Mouse (Mus musculus): ENCODE measurements around the gene Rangrf.
"Not testable (repeated sequence)": the region's sequence is repeated elsewhere in the genome, so short reads cannot be mapped to it uniquely, and the experiment has no call there.

Gene Rangrf

GRCm38 (mm10) chr11:68975601-68976000, 616 bp upstream of the Rangrf start:
- no peak for DNase-seq

GRCm38 (mm10) chr11:68974059-68974450, 930 bp downstream of the Rangrf start:
- DNase-seq = no peak

- DNase-seq = peak; percentile 83
Observed at GRCm38 (mm10) chr11:68973250-68974058, 1.5 kb downstream of the Rangrf start.

- no peak for DNase-seq
Observed at GRCm38 (mm10) chr11:68970232-68970631, 4.8 kb downstream of the Rangrf start.

GRCm38 (mm10) chr11:68968752-68969151, 6.2 kb downstream of the Rangrf start:
- DNase-seq = no peak

GRCm38 (mm10) chr11:68967337-68968282, 7.4 kb downstream of the Rangrf start, which contains the start of gene Slc25a35:
TSS of gene Slc25a35 (plus strand) at chr11:68968131.
- DNase-seq = peak; percentile 93

GRCm38 (mm10) chr11:68966554-68966953, 8.4 kb downstream of the Rangrf start:
- DNase-seq = no peak

- DNase-seq = no peak
Observed at GRCm38 (mm10) chr11:68965845-68966244, 9.1 kb downstream of the Rangrf start.

- DNase-seq = no peak
Observed at GRCm38 (mm10) chr11:68965050-68965449, 9.9 kb downstream of the Rangrf start.

- DNase-seq = no peak
Observed at GRCm38 (mm10) chr11:68963405-68963804, 11.6 kb downstream of the Rangrf start.

- not testable (repeated sequence) for DNase-seq
Observed at GRCm38 (mm10) chr11:68962159-68962558, 12.8 kb downstream of the Rangrf start.

- DNase-seq = no peak
Observed at GRCm38 (mm10) chr11:68961596-68961995, 13.4 kb downstream of the Rangrf start.

GRCm38 (mm10) chr11:68957971-68958370, 17.0 kb downstream of the Rangrf start:
- no peak for DNase-seq

- no peak for DNase-seq
Observed at GRCm38 (mm10) chr11:68957308-68957707, 17.7 kb downstream of the Rangrf start, which contains the start of gene Arhgef15. TSS of gene Arhgef15 (minus strand) at chr11:68957480.

GRCm38 (mm10) chr11:68956697-68957096, 18.3 kb downstream of the Rangrf start:
- no peak for DNase-seq

- no peak for DNase-seq
Observed at GRCm38 (mm10) chr11:68956107-68956506, 18.9 kb downstream of the Rangrf start.

- DNase-seq = no peak
Observed at GRCm38 (mm10) chr11:68955473-68955872, 19.5 kb downstream of the Rangrf start.

- no peak for DNase-seq
Observed at GRCm38 (mm10) chr11:68954408-68954807, 20.6 kb downstream of the Rangrf start.

- no peak for DNase-seq
Observed at GRCm38 (mm10) chr11:68953903-68954302, 21.1 kb downstream of the Rangrf start.

- DNase-seq = no peak
Observed at GRCm38 (mm10) chr11:68947542-68947993, 27.4 kb downstream of the Rangrf start.

GRCm38 (mm10) chr11:68946806-68947440, 28.1 kb downstream of the Rangrf start:
- peak; percentile 43 for DNase-seq

- no peak for DNase-seq
Observed at GRCm38 (mm10) chr11:68946001-68946400, 29.0 kb downstream of the Rangrf start.

GRCm38 (mm10) chr11:68945245-68945644, 29.7 kb downstream of the Rangrf start:
- no peak for DNase-seq
